Mouse (Mus musculus) adrenal gland, adult 2 months (tissue): ENCODE measurements around the gene Zfp189. TPM values are rescaled to one million over a fixed set of nuclear protein-coding genes. Genes with fewer than 3 reads are reported as not detected.

Experiments used
- DNase-seq: peaks from one replicate; pipeline ENCODE4 v3.0.0; 2021
- polyA plus RNA-seq: library from polyadenylated mRNA; depleted of rRNA; stranded (reverse); fragments of >200 nt; gene quantifications from 2 replicates; pipeline ENCODE4 v1.2.3, GENCODE M21; 2012; rRNA removed
- total RNA-seq, 2 experiments: library from RNA; stranded (reverse); gene quantifications; 2 replicates each; pipeline ENCODE4 v1.2.3; 2021

Zfp189 gene
- total and polyA plus RNA-seq, 3 experiments, result 0.51 to 6.2 (median 5.4) TPM

DNA sequence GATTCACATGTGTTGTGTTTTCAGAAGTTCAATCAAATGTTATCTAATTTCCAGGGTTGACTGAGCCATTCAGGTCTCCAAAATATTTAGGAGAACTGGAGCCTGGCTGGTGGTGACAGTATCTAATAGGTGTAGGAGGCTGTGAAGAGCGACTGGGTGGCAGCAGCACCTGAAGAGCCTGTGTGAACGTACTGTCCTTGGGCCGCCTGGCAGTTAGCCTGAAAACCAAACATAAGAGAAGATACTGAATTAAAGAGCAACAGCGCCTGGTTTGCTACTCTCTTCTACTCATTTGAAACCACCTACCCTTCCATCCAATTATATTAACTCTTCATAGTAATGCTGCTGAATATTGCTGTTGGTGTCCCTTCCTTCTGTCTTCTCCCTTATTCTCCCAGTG lies 15.7 kb downstream of the Zfp189 start:
- DNase-seq, result no peak

DNA sequence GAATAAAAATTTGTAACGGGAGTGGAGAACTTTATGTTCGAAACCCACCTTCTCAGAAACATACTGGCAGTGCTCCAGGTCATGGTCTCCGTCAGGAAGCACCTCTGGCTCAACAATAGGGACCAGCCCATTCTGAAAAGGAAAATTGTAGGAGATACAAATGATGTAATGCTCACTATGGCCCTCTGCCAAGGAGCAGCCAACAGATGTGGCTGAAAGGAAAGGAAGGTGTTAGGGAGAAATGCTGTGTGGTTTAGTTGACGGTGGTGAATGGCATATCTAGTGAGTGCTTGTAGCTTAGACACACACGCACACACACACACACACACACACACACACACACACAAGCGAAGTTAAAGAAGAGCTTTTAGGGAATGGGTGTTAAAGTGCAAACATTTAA lies 18.7 kb downstream of the Zfp189 start:
- no peak for DNase-seq

DNA sequence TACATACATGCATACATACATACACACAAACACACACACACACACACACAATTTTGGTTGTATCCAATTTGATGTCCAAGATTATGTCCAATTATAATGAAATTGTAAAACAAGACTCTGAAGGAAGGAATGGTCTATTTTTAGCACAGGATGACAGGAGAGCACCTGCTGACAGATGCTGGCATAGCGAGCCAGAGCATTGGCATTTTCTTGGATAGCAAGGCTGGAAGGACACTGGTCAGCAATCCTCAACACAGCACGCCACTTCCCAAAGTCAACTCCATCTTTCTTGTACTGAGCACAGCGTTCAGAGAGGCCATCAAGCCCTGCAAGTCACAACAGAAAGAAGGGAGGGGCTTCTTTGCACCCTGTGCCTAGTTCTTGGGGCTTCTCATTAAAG lies 20.0 kb downstream of the Zfp189 start:
- no peak for DNase-seq

DNA sequence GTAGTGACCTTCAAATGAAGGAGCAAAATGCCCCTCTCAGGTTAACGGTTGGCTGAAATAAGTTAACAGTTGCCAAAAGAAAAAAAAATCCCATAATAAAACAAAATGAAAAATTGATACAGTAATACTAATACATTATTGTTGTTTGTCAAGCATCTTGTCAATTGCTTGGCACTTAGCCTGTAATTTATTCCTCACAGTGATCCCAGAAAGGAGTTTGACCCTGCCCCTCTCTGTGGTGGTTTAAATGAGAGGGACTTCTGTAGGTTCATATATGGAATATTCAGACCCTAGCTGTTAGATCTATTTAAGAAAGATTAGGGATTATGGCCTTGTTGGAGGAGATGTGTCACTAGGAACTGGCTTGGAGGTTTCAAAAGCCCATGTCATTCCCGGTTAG lies 25.1 kb downstream of the Zfp189 start:
- DNase-seq, result no peak

DNA sequence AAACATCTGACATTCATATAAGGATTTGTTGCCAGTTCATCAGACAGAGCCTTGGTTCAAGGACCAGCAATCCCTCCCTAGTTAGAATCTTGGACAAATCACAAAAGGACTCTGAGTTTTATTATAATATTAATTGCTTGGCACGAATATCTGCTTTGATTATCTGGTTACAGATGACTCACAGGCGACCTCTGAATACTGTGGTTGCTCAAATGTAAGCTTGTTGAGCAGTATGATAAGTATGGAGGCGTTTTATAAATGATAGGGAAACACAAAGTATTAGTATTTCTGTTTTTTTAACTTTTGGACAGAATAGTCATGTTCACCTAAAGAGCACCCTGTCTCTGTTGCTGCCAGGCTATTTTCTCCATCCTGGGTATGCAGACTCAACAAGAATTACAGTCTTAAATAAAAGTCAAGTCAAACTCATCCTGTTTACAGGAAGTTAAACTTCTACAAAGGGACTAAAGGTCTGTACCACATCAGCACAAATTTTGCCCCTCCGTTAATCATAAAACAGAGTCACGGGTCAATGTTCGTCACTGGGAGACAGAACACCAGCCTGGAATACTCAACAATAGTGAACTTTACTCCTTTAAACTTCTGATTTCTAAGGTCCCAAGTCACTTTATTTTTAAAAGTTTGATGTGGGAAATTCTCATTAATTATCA lies 26.0 kb downstream of the Zfp189 start:
- peak; percentile 39 for DNase-seq

DNA sequence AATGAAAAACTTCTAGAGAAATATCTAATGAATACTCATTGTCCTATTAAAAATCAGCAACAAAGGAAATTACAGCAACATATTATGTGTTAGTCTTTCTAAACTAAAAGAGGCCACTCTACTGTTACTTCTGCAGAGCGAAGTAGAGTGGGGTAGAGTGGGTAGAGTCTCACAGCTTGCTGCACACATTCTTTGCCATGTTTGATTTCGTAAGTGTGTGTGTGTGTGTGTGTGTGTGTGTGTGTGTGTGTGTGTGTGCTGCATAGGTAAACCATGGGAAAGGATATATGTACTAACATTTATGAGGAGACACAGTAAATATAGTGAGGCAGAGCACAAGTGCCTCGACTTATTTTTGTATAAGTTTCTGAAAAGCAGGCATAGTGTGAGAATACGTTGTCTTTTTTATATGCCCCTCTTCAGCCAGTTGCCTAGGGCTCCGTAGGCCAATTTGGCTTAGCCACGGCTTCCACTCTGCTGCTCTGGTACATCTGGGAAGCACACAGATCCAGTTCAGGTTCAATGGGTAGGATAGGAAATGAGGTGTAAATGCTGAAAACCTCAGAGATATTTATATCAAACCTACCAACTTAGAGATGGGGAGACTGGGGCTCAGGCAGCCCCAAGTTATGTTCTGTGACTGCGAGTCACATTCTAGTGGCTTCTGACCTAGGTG lies 26.7 kb downstream of the Zfp189 start:
- DNase-seq, result no peak

DNA sequence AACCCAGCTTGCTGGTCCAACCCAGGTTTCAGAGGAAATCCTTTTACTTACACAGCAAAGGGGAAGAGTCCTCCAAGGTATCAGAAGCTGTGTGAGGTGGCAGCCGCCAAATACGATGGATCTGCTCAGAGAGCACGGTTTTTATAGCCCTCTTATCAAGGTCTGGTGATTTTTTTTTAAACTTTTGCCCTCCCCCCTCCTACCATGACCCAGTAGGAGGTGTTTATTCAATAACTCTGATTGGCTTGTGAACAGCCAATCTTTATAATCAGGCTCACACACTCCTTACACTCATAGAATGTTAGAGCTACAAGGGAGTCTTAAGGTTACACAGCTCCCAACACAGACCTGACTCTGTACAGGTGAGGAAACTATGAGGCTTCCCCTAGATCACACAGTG lies 28.4 kb downstream of the Zfp189 start, which contains the start of gene Aldob:
Aldob (minus strand) TSS at position 164 of the 400 bp plus-strand sequence.
- DNase-seq, result peak; percentile 9

DNA sequence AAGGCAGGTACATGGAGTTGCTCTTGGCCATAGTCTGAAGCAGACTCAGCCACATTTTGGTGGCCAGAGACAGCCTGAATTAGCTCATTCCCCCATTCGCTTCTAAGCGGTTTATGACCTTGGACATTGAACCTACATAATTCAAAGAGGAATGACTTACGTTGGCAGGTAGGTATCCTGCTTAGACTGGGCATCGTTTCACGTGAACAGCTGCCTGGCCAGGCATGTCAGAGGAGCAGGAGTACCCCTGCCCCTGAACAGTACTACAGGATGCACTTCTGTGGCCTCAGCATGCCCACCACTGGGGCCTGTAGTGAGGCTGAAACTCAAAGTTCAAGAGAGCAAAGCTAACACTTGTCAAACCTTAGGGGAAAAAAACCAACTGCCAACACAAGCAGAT lies 32.4 kb downstream of the Zfp189 start:
- no peak for DNase-seq

DNA sequence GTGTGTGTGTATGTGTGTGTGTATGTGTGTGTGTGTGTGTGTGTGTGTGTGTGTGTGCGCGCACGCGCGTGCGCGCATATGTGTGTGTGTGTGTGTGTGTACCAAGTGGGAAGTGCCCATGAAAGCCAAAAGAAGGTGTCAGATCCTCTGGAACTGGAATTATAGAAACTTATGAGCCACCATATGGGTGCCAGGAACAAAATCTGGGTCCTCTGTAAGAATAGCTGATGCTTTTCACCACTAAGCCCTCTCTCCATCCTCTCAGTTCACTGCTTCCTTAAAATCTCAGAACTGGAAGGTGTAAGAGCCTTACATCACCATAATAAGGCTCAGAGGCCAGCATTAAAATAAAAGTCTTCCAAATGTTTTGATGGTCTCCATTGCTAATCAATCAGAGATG lies 36.4 kb downstream of the Zfp189 start:
- no peak for DNase-seq

DNA sequence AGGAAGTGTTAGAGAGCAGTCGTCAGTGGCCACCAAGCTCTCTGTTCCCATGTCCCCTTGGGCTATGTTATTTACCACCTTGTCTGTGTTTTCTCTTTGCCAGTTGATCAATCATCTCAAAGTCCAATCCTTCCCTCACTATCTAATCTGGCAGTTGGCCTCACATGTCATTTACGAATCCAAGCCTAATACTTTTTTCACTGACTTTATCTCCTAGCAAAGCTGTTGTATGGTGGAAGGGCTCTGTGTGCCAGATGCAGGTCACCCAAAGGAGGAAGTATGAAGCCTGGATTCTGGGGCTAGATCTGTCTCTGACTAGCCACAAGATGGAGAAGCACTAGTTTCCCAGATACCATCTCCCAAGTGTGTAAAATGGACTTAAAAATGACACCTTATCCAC lies 37.2 kb downstream of the Zfp189 start:
- DNase-seq, result no peak

DNA sequence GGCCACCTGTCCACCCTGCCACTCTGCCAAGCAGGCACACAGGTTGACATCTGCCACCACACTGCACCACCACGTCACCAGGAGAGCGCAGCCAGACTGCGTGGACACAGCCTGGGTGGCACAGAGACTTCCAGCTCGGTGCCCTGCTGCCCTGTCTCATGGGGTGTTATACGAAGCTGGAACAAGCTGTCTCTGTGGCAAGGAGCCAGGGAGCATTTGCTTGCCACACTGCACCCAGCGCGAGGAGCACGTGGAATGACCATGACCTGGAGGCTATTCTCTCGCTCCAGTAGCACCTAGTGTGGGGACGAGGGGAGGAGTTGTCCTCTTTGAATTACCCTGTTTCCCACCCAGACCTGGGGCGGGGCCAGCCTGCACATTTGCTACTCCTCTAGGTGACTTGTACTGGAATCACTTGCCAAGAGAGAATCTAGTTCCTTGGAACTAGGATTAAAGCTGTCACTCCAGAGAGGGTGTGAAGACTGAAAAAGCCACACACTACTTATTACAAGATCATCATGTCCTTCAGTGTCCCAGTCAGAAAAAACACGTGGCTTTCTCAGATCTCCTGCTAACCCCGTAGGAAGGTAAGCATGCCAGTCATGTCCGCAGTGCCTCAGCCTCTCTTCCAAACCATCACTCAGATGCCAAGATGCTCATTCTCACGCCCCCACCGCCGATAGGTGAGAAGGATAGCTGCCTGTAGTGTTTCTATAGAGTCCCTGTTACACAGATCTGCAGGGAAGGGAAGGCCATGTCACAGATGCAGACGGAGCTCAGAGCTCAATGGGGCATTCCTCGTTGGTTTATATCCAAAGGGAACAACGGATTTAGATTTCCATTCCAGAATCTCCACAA lies 39.2 kb downstream of the Zfp189 start:
- DNase-seq, result peak; percentile 63

DNA sequence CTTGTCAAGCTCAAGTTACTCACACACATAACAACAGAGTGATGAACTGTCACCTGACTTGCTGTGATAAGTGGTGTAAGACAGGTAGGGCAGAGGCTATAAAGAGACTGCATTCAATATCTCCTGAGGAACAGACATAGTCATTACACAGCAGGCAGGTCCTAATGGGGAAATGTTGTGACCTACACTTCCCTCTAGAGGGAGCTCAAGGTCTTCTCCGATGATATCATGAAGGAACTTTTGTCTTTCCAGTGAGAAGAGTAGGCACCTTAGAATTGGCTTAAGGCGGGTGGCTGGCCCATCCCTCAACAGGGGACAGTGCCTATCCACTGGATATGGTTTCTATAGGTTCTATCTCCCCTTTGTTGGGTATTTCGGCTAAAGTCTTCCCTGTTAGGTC lies 46.6 kb downstream of the Zfp189 start:
- peak; percentile 60 for DNase-seq

DNA sequence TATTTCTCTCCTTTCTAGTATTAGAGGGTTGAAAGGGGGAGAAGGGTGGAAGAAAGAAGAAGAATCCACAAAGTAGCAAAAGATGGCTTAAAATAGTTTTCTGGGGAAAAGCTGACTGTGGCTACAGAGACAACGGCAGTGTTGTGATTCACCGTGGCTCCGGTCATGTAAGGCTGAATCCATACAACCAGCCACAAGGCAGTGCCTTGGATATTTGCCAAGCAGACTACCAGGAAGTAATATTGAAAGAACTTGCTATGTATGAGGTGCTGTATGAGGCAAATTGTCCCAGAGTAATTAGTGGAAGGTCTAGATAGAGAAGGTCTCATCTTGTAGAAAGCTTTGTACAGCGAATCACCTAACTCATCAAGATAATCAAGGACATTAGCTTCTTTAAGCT lies 51.2 kb downstream of the Zfp189 start:
- no peak for DNase-seq

Other genes starting within 250 kb of the Zfp189 start
- under 1 TPM; 0.73 to 0.75 TPM for gene Acnat2, start 113.0 kb upstream of the Zfp189 start, total RNA-seq
- gene Acnat2, start 113.0 kb upstream of the Zfp189 start, polyA plus RNA-seq, result not detected in 2 replicates
- gene Acnat1, start 47.3 kb upstream of the Zfp189 start, total RNA-seq, result 1 to 10 TPM; 1.8 to 2.6 TPM
- gene Acnat1, start 47.3 kb upstream of the Zfp189 start, polyA plus RNA-seq, result 0.11 TPM in 1 of 2 replicates, not detected in the other
- under 1 TPM; 0.24 to 0.72 TPM for gene Baat, start 14.6 kb upstream of the Zfp189 start, total RNA-seq
- gene Baat, start 14.6 kb upstream of the Zfp189 start, polyA plus RNA-seq, result not detected in 2 replicates
- 10 to 100 TPM; 42.9 to 48.5 TPM for gene Mrpl50, start 83 bp upstream of the Zfp189 start, total RNA-seq
- gene Mrpl50, start 83 bp upstream of the Zfp189 start, polyA plus RNA-seq, result 0.74 and 0.95 TPM in 2 replicates
- 1 to 10 TPM in 1 of 2 experiments, under 1 TPM in 1; 0.79 to 6.5 TPM for gene Aldob, start 28.4 kb downstream of the Zfp189 start, total RNA-seq
- 1.3 TPM in 1 of 2 replicates, not detected in the other for gene Aldob, start 28.4 kb downstream of the Zfp189 start, polyA plus RNA-seq
- gene Tmem246, start 76.7 kb downstream of the Zfp189 start, total RNA-seq, result 10 to 100 TPM in 1 of 2 experiments, 1 to 10 TPM in 1; 9.7 to 14.4 TPM
- 12.8 and 17.0 TPM in 2 replicates for gene Tmem246, start 76.7 kb downstream of the Zfp189 start, polyA plus RNA-seq
- 10 to 100 TPM; 46.8 to 54.3 TPM for gene Rnf20, start 110.8 kb downstream of the Zfp189 start, total RNA-seq
- gene Rnf20, start 110.8 kb downstream of the Zfp189 start, polyA plus RNA-seq, result 22.2 and 24.1 TPM in 2 replicates
- gene Ppp3r2, start 160.8 kb downstream of the Zfp189 start, total RNA-seq, result not detected
- not detected in 2 replicates for gene Ppp3r2, start 160.8 kb downstream of the Zfp189 start, polyA plus RNA-seq